Mouse (Mus musculus): ENCODE results near the gene Zbtb48.

- TF ChIP-seq CTCF (IDR thresholded peaks at IDR 0.05; ENCODE audit: extremely low read depth, insufficient read length, insufficient replicate concordance, low read depth, low read length) (no peak), POLR2A (IDR thresholded peaks at IDR 0.05; ENCODE audit: low read depth, low read length) (no peak)
These were observed 541 bp downstream of the Zbtb48 start for GRCm38 (mm10) chr4:152026751-152027508.

All from small intestine, adult 2 months (tissue).